Mouse (Mus musculus) midbrain, embryonic 13.5 days (tissue): ENCODE results near the gene Hsf2bp. TPM values are rescaled to one million over a fixed set of nuclear protein-coding genes. Genes with fewer than 3 reads are reported as not detected.

Experiments used
- ATAC-seq: fragments of 200-750 bp; cut with Nextera tagmentation; 2 replicates; pipeline ENCODE4 v1.8.0; 2017; ENCODE audit warnings: mild to moderate bottlenecking, moderate TSS enrichment, moderate library complexity
- H3K27ac ChIP-seq: fragments of 300-500 bp; sonication (generic); 2 replicates; pipeline ENCODE4 v1.5.1; 2015; ENCODE audit warnings: inconsistent platforms, mild to moderate bottlenecking, moderate library complexity
- H3K27me3 ChIP-seq: fragments of 300-500 bp; sonication (generic); 2 replicates; pipeline ENCODE4 v1.6.1; 2015; ENCODE audit warnings: mild to moderate bottlenecking, inconsistent platforms
- H3K36me3 ChIP-seq: fragments of 300-500 bp; sonication (generic); 2 replicates; pipeline ENCODE4 v1.6.1; 2015; ENCODE audit warnings: mild to moderate bottlenecking, inconsistent platforms
- H3K4me1 ChIP-seq: fragments of 300-500 bp; sonication (generic); replicated peaks from 2 replicates; pipeline ENCODE4 v1.6.1; 2015; ENCODE audit warnings: inconsistent platforms
- H3K4me2 ChIP-seq: fragments of 300-500 bp; sonication (generic); replicated peaks from 2 replicates; pipeline ENCODE4 v1.6.1; 2015; ENCODE audit warnings: moderate library complexity, mild to moderate bottlenecking, inconsistent platforms
- H3K4me3 ChIP-seq: fragments of 300-500 bp; sonication (generic); replicated peaks from 2 replicates; pipeline ENCODE4 v1.5.1; 2015; ENCODE audit warnings: mild to moderate bottlenecking, inconsistent platforms
- H3K9ac ChIP-seq: fragments of 300-500 bp; sonication (generic); replicated peaks from 2 replicates; pipeline ENCODE4 v1.6.1; 2015; ENCODE audit warnings: mild to moderate bottlenecking, inconsistent platforms
- H3K9me3 ChIP-seq: fragments of 300-500 bp; sonication (generic); 2 replicates; pipeline ENCODE4 v1.6.1; 2016; ENCODE audit warnings: mild to moderate bottlenecking, inconsistent platforms
- WGBS: fragments of 180-500 bp; shearing (Covaris S2); methylation state at CpG from one replicate; pipeline ENCODE4 v1.1.7; 2015; 5-methylcytosine and 5-hydroxymethylcytosine counted together
- polyA plus RNA-seq: library from polyadenylated mRNA; unstranded; fragments of >200 nt; fragmentation: Nextera tagmentation; extraction: Ambion mirVana; gene quantifications from 2 replicates; pipeline ENCODE4 v1.2.1, GENCODE M21; 2015

Gene Hsf2bp
- polyA plus RNA-seq, 1 experiment from 2014 or later = 0.55 TPM

DNA sequence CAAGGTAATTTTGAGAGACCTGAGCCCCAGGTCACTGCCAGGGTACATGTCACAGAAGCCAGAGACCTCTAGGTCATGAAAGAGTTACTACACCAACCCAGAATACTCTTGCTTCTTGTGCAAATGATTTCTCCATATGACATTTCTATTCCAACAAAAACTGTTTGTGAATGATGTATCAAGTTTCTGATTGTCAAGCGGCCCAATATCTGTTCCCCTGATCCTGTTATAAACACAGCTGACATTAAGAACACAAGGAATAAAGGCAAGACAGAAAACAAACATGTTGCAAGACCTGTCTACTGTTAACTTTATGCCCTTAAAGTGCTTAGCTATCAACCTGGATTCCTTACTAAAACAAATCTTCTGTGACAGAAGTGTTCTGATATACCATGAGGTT lies 37.8 kb downstream of the Hsf2bp start:
- ATAC-seq = no peak
- H3K4me2 ChIP-seq = no peak overlapping the region
- no peaks in the 10 kb centered on the region for H3K36me3 ChIP-seq
- no peaks in the 10 kb centered on the region; the same call in none of the 2 replicates for H3K9me3 ChIP-seq
- WGBS = 88% methylated on average over 1 of the region's 1 CpGs
- H3K27me3 ChIP-seq = no peaks in the 10 kb centered on the region
- H3K9ac ChIP-seq = no peak overlapping the region
- H3K4me3 ChIP-seq = no peak overlapping the region
- no peaks in the 10 kb centered on the region for H3K4me1 ChIP-seq
- no peak overlapping the region for H3K27ac ChIP-seq

- no peak for ATAC-seq
- H3K27me3 ChIP-seq = no peaks in the 10 kb centered on the region
- H3K4me2 ChIP-seq = no peak overlapping the region
- no peak overlapping the region for H3K4me3 ChIP-seq
- H3K27ac ChIP-seq = no peak overlapping the region
- no peaks in the 10 kb centered on the region for H3K4me1 ChIP-seq
- WGBS = 77% methylated on average over 4 of the region's 4 CpGs
- H3K9ac ChIP-seq = no peak overlapping the region
- no peaks in the 10 kb centered on the region for H3K9me3 ChIP-seq
- no peaks in the 10 kb centered on the region for H3K36me3 ChIP-seq
These were observed 39.8 kb downstream of the Hsf2bp start for GRCm38 (mm10) chr17:31996331-31996730.

DNA sequence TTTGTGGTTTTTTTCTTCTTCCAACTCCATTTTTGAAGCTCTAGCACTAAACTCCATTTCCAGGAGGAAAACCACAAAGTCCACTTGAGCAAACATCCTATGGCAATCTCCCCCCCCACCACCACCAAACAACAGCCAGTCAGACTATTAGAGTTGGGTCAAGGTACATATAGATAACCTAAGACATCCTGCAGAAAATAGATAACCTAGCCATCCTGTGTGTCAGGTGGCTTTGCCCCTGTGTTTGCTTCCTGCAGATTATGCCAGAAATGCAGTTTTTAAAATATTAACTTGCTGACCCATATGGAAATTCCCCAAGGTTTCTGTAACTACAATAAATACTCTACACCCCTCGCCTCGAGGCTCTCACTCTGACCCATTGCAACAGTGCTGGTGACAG lies 40.4 kb downstream of the Hsf2bp start:
- Histone ChIP-seq H3K27ac (no peak overlapping the region), H3K4me2 (no peak overlapping the region), H3K36me3 (no peaks in the 10 kb centered on the region), H3K4me1 (no peaks in the 10 kb centered on the region), H3K9me3 (no peaks in the 10 kb centered on the region), H3K9ac (no peak overlapping the region), H3K27me3 (no peaks in the 10 kb centered on the region), H3K4me3 (no peak overlapping the region)
- WGBS = 88% methylated on average over 2 of the region's 2 CpGs
- ATAC-seq = no peak

DNA sequence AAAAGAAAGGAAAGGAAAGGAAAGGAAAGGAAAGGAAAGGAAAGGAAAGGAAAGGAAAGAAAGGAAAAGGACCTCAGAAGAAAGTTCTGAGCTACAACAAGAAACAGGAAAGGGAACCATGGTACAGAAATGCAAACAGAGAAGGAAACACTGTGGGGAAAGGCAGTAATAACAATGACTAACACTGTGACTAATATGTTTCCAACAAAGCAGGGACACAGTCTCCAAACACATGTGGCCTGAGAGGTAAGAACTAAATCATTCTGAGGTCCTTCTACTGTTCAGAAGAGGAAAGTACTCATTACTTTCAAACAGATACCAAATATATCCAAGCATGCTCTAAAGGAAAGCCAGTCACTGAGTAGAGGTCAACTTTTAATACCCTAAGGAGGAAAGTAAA lies 42.0 kb downstream of the Hsf2bp start:
- Histone ChIP-seq H3K4me1 (no peaks in the 10 kb centered on the region), H3K27ac (no peak overlapping the region), H3K4me3 (no peak overlapping the region), H3K9ac (no peak overlapping the region), H3K4me2 (no peak overlapping the region), H3K9me3 (no peaks in the 10 kb centered on the region), H3K36me3 (no peaks in the 10 kb centered on the region), H3K27me3 (no peaks in the 10 kb centered on the region)
- no peak for ATAC-seq

GRCm38 (mm10) chr17:31993354-31993753 lies 42.8 kb downstream of the Hsf2bp start:
- Histone ChIP-seq H3K4me2 (no peak overlapping the region), H3K9ac (no peak overlapping the region), H3K27me3 (no peaks in the 10 kb centered on the region), H3K27ac (no peak overlapping the region), H3K4me1 (no peaks in the 10 kb centered on the region), H3K36me3 (no peaks in the 10 kb centered on the region), H3K4me3 (no peak overlapping the region), H3K9me3 (no peaks in the 10 kb centered on the region)
- 81% methylated on average over 1 of the region's 1 CpGs for WGBS
- ATAC-seq = no peak

DNA sequence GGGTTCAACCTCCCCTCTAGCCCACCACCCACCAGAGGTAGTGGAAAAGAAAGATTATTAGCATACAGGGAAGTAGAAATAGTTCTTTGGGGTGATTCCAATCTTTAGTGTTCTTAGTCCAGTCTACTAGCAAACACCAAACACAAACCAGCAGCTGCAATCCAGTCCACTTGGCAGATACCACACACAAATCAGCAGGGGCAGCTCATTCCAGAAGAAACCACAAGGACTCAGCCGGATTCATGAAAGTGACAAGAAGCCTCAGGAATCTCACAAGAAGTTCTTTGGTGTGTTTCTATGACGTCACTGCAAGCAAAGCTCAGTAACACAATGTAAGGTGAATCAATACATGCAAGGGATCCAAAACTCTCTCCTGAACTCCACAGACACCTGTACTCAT lies 44.1 kb downstream of the Hsf2bp start:
- H3K4me1 ChIP-seq = no peaks in the 10 kb centered on the region
- WGBS = 71% methylated on average over 2 of the region's 2 CpGs
- H3K4me2 ChIP-seq = no peak overlapping the region
- no peaks in the 10 kb centered on the region for H3K36me3 ChIP-seq
- no peak overlapping the region for H3K9ac ChIP-seq
- H3K4me3 ChIP-seq = no peak overlapping the region
- H3K9me3 ChIP-seq = no peaks in the 10 kb centered on the region
- no peak overlapping the region for H3K27ac ChIP-seq
- no peaks in the 10 kb centered on the region for H3K27me3 ChIP-seq
- no peak for ATAC-seq

GRCm38 (mm10) chr17:31989035-31989434 lies 47.1 kb downstream of the Hsf2bp start:
- H3K4me3 ChIP-seq = no peak overlapping the region
- H3K9ac ChIP-seq = no peak overlapping the region
- H3K27ac ChIP-seq = no peak overlapping the region
- no peak overlapping the region for H3K4me2 ChIP-seq
- no peaks in the 10 kb centered on the region for H3K27me3 ChIP-seq
- 96% methylated on average over 2 of the region's 2 CpGs for WGBS
- H3K4me1 ChIP-seq = no peaks in the 10 kb centered on the region
- no peaks in the 10 kb centered on the region for H3K9me3 ChIP-seq
- ATAC-seq = no peak
- H3K36me3 ChIP-seq = no peaks in the 10 kb centered on the region

DNA sequence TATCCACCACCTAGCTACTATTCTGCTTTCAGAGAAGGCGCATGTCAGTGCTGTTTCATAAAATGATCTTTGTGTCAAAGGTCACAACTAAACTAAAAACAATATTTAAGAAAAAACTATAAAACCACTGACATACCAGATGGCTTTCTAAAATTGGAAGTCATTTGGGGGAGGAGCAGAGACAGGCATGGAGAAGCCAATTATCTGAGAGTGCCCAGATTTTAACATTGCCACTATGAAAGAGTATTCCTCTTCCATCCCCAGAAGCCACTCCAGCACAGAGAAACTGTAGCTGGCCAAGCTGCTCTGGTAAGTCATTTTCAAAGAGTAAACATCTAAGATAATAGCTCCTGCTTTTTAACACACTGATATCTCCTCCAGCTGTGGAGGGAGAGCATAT lies 49.2 kb downstream of the Hsf2bp start:
- Histone ChIP-seq H3K36me3 (no peaks in the 10 kb centered on the region), H3K4me2 (no peak overlapping the region), H3K9me3 (no peaks in the 10 kb centered on the region), H3K27ac (no peak overlapping the region), H3K27me3 (no peaks in the 10 kb centered on the region), H3K4me1 (no peaks in the 10 kb centered on the region), H3K9ac (no peak overlapping the region), H3K4me3 (no peak overlapping the region)
- WGBS = 91% methylated on average over 1 of the region's 1 CpGs
- ATAC-seq = no peak

- H3K27me3 ChIP-seq = no peaks in the 10 kb centered on the region
- 38% methylated on average over 3 of the region's 3 CpGs for WGBS
- no peak for ATAC-seq
These were observed 52.7 kb downstream of the Hsf2bp start for GRCm38 (mm10) chr17:31983491-31983890.

GRCm38 (mm10) chr17:31982326-31983190 lies 53.6 kb downstream of the Hsf2bp start:
- no peak for ATAC-seq
- WGBS = 89% methylated on average over 11 of the region's 11 CpGs
- H3K4me3 ChIP-seq = no peak overlapping the region
- H3K27ac ChIP-seq = no peak overlapping the region
- H3K4me1 ChIP-seq = no peaks in the 10 kb centered on the region
- no peak overlapping the region for H3K9ac ChIP-seq
- no peak overlapping the region for H3K4me2 ChIP-seq
- H3K9me3 ChIP-seq = no peaks in the 10 kb centered on the region
- H3K27me3 ChIP-seq = no peaks in the 10 kb centered on the region
- H3K36me3 ChIP-seq = no peaks in the 10 kb centered on the region

More at GRCm38 (mm10) chr17:31983491-31983890, 52.7 kb downstream of the Hsf2bp start:
- H3K4me3 ChIP-seq = no peak overlapping the region
- H3K9me3 ChIP-seq = no peaks in the 10 kb centered on the region
- H3K4me2 ChIP-seq = no peak overlapping the region
- no peaks in the 10 kb centered on the region for H3K4me1 ChIP-seq
- H3K9ac ChIP-seq = no peak overlapping the region
- no peaks in the 10 kb centered on the region for H3K36me3 ChIP-seq
- H3K27ac ChIP-seq = no peak overlapping the region

GRCm38 (mm10) chr17:31979888-31980287 lies 56.3 kb downstream of the Hsf2bp start:
- WGBS = 83% methylated on average over 4 of the region's 4 CpGs

GRCm38 (mm10) chr17:31977131-31977530 lies 59.0 kb downstream of the Hsf2bp start:
- no peak for ATAC-seq
- H3K27ac ChIP-seq = no peak overlapping the region
- no peaks in the 10 kb centered on the region for H3K36me3 ChIP-seq
- H3K4me3 ChIP-seq = no peak overlapping the region
- no peaks in the 10 kb centered on the region for H3K9me3 ChIP-seq
- H3K4me1 ChIP-seq = no peaks in the 10 kb centered on the region
- H3K4me2 ChIP-seq = no peak overlapping the region
- no peak overlapping the region for H3K9ac ChIP-seq
- no peaks in the 10 kb centered on the region for H3K27me3 ChIP-seq

More at GRCm38 (mm10) chr17:31979888-31980287, 56.3 kb downstream of the Hsf2bp start:
- H3K9ac ChIP-seq = no peak overlapping the region
- ATAC-seq = no peak
- no peak overlapping the region for H3K4me2 ChIP-seq
- no peaks in the 10 kb centered on the region for H3K27me3 ChIP-seq
- no peak overlapping the region for H3K4me3 ChIP-seq
- no peaks in the 10 kb centered on the region for H3K36me3 ChIP-seq
- H3K9me3 ChIP-seq = no peaks in the 10 kb centered on the region
- H3K4me1 ChIP-seq = no peaks in the 10 kb centered on the region
- H3K27ac ChIP-seq = no peak overlapping the region

GRCm38 (mm10) chr17:31976501-31976900 lies 59.6 kb downstream of the Hsf2bp start:
- H3K4me3 ChIP-seq = no peak overlapping the region
- no peaks in the 10 kb centered on the region for H3K36me3 ChIP-seq
- no peak overlapping the region for H3K9ac ChIP-seq
- WGBS = 76% methylated on average over 6 of the region's 6 CpGs
- H3K9me3 ChIP-seq = no peaks in the 10 kb centered on the region
- no peaks in the 10 kb centered on the region for H3K4me1 ChIP-seq
- no peak for ATAC-seq
- no peaks in the 10 kb centered on the region for H3K27me3 ChIP-seq
- no peak overlapping the region for H3K4me2 ChIP-seq
- H3K27ac ChIP-seq = no peak overlapping the region
